Mouse (Mus musculus) natural killer cell, adult 2 months (primary cell): ENCODE measurements at regions not wholly inside any gene's neighbourhood (a gene's known extent, or its start where the extent isn't known, plus 50 kb on each side); places are given as distances from the start of the nearest gene placed in this dataset.

ENCODE experiments used
- DNase-seq, 2 experiments: peaks; one replicate each; pipeline ENCODE4 v3.0.0; 2022; ENCODE audit warnings: low spot score in 2 of 2

DNA sequence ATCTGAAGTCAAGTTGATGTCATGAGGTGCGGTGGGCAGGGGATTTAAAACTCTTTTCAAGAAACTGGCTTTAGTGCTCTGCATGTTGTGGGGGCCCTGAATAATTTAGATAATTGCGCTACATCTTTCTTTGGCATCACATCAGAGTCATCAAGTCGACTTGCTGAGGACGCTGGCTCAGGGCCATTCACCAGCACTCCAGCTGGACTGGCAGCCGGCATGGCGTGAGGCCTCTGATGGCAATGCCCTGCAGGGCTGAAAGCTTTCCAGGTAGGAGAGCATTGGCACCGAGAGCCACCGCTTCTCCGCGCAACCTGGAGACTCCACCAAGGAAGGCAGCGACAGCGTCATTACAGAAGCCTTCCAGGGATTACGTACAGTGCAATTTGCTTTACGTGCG lies 207.8 kb upstream of the Klf4 start:
- DNase-seq = no peak

DNA sequence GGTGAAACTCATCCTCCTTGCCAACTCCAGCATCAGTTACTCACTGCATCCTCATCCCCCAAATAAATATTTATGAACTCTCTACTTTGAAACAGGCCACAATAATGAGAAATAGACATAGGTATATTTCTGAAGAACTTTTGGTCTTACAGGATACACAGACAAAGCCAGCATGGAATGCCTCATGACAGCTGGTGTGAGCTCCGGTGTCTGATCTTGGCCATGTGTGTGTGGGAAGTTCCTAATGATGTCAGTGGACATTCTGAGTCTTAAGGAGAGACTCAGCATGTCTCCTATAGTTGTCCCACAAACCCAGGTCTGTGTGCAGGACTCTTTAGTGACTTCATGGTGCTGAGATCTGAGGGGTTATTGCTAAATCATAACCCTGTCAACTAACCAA lies 206.4 kb upstream of the Klf4 start:
- DNase-seq = no peak

DNA sequence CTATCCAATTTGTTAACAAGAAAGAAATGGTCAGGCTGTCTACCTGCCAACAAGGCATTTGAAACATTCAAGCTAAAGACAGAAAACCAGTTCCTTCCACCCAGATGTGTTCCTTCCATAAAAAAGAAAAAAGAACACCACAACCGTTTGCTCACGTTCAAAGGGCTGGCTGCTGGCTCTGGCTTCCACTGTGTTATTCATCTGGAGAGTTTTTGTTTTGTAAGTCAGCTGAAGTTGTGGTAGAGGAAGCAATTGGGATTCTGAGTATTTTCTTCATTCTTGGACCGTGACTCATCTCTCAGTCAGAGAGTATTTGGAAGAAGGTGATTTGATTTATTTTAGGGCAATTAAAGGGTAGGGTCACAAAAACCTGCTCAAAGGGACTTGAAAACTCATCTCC lies 203.2 kb upstream of the Klf4 start:
- DNase-seq = no peak

DNA sequence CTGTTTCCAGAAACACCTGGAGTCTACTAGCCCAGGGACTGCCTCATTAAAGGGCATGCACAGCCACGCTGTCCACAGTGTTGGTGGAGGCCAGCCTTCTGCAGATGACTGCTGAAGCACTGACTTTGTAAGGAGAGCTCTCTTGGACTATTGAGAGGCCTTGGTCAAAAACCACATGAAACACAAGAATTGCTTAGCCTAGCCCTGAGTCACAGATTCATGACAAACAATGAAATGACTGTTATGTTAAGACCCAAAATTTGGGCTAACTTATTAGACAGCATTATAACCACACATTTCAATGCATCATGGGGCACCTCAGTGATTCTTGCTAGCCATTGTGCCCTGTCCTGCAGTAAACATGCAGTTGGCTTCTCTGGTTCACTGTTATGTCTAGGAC lies 202.1 kb upstream of the Klf4 start:
- no peak for DNase-seq

DNA sequence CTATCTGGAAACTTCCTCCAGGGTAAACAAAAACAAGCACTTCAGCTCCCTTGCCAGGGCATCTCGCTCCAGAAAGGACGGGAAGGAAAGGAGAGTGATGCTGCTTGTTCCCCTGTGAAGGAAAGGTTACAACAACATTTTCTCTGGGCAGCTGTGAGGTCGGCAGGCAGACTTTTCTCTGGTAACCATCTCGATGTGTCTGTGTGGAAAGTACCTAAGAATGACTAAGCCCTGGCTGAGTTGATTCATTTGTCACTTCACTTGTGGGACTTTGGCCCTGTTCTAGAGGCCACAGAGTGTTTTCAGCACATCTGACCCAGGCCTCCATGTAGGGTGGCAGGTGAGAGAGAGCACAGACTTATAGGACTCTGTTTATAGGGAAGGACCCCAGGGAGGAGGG lies 201.0 kb upstream of the Klf4 start:
- no peak for DNase-seq

DNA sequence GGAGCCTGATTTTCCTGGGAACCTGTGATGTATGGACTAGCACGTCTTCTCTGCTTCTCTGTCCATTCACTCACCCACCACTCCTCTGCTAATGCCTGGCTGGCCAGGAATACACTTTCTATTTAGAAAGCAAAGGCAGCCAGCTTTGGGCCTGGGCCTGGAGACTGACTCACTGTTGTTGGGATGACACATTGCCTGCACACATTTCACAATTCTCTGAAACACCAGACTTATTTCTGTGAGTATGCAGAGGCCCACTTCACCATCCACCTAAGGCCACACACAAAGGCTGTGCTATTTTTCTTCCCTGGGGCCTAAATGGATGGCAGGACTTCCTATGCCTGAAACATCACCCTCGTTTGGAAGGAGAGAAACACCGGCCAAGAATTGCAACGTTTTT lies 199.7 kb upstream of the Klf4 start:
- no peak for DNase-seq

DNA sequence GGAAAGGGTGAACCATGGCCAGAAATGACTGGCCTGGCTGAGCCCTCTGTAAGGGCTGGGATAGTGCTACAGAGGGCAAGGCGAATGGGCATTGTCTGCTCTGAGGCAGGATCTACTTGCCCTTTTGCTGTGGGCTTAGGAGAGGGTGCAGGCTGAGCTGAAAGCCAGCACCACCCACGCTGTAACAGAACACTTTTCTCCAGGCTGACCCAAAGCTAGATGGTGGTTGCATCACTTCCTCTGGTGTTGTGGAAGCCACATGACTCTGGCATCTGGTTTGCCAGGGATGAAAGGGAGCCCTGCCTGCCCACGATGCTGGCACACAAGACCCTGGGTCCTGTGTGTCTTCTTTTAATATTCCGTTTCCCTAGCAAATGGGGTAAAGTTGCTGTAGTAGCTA lies 198.0 kb upstream of the Klf4 start:
- no peak for DNase-seq

DNA sequence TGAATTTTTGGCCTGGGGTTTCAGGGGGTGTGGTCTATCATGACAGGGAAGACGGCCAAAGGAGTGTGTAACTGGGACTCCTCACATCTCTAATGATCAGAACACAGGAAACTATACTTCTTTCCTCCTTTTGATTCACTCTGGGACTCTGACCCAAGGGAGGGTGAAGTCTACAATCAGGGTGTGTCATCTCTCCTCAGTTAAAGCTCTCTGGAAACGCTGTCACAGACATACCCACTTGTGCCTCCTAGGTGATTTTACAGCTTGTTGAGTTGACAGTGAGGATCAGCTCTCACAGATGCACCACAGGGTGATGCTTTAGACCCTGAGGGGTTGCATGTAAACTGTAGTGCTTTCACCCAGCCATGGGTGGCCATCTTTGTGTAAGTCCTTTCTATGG lies 194.9 kb upstream of the Klf4 start:
- DNase-seq = no peak

DNA sequence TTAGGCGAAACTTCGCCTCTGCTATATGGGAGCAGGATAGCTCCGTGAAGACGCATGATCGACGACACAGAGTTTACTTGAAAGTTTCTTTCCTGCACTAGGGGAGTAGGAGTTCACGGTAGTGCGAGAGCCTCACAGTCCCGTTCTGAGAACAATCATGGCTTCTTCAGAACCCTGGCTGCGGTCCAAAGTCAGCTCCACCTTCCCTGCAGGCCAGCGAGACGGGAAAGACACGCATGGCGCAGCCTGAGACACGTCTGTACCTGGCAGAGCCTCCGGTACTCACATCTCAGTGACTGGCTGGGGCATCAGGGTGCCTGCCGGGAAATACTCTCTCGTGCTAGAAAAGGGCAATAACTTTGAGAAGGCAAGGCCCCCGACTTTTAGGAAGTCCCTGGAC lies 193.8 kb upstream of the Klf4 start:
- DNase-seq = no peak

DNA sequence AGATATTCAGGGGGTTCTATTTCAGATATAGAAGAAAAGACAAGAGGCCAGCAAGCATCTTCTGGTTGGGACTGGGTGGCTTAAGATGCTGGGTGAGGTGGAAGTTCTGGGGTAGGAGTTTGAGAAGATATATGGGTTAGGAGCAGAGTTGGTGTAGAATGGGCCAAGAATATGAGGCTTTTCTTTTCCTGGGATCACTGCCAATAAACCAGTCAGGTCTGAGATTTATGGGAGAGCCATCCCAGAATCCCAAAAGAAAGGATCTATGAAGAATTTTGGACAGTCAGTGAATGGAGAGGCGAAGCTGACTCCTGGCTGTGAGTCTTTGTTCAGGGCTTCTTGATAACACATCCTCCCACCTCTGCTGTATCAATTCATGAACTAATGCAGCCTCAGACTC lies 192.0 kb upstream of the Klf4 start:
- no peak for DNase-seq

DNA sequence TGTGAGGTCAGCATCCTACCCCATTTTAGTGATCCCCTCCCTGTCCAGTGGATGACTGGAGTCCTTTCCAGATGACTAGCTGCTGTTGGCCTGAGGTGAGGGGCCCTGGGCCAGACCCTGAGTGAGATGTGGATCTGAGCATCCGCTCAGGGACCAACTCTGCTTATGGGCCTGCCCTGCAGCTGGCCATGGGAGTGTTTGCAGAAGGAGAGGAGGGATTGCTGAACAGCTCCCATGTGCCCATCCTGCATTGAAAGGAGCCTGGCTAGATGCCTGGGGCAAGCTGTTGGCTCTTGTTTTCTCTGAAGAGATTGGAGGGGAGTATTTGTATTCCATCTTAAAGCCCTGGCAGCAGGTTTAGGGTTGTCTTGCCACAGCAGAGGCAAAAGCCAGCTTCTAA lies 190.9 kb upstream of the Klf4 start:
- no peak for DNase-seq

DNA sequence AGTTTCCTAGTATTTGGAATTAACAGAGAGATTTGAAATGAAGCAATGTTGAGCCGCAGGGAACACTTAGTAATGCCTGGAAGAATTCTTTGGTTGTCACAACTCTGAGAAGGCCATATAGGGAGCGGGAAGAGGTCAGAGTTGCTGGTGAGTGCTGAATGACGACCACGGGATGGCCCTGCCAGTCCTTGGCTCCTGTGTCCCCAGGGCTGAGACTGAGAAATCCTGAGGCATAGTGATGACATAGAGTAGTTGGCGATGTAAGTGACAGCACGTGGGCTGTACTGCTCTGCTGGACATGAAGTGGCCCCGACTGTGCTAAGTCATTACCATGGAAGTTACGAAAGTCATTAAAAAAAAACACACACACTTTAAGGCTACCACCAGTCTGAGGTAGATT lies 190.1 kb upstream of the Klf4 start:
- no peak for DNase-seq

DNA sequence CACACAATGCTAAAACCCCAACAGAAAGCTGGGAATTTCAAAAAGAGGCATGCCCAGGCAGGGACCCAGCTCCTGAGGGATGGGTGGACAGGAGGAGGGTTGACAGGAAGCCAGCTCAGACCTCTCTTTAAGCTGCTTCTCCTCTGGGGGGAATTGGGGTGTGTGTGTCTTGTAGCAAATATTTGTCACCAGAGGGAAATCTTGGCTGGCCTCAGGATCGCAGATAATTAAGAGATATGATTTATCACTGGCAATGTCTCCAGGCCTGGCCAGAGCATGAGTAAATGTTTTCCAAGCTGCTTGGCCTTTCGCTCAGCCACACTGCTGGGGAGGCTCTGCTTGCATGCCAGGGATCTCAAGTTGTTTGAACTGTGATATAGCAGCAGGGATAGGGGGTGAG lies 189.6 kb upstream of the Klf4 start:
- no peak for DNase-seq

DNA sequence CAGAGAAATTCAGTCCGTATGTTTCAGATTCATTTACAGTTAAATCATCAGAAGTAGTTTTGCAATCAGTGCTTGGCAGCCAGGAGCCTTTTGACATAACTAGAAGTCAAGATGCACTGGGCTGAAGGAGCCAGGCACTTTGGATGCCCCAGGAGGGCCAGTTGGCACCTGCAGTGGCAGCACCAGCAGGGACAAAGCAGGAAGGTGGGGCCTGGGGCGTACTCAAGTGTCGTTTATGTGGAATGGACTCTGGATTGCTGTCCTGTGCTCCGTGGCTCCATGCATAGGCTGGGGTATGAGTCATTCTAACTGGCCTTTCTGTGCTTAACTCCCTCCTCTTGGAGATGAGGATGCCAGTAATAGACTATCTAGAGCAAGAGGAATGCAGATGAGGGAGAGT lies 186.2 kb upstream of the Klf4 start:
- DNase-seq = no peak

DNA sequence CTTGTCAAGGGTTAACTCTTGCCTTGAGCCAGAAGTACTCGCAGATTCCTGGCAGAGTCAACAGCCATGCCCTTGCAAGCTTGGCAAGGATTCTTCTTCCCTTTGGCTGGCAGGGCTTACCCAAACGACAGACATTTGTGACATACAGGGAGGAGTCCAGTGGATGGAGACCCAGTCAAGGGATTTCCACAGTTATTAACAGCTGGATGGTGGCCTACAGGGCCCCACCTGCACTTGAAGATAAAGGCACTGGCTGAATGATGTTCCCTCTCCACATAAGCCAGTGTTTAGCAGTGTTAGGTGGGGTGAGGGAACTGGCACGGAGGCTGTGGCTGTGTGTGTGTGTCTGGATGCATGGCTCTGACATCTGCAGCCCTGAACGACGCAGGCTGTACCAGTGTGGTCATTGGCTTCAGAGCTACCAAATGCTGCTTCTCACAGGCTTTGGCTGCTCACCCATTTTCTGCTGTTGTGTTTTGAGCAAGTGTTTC lies 183.9 kb upstream of the Klf4 start:
- DNase-seq = no peak

DNA sequence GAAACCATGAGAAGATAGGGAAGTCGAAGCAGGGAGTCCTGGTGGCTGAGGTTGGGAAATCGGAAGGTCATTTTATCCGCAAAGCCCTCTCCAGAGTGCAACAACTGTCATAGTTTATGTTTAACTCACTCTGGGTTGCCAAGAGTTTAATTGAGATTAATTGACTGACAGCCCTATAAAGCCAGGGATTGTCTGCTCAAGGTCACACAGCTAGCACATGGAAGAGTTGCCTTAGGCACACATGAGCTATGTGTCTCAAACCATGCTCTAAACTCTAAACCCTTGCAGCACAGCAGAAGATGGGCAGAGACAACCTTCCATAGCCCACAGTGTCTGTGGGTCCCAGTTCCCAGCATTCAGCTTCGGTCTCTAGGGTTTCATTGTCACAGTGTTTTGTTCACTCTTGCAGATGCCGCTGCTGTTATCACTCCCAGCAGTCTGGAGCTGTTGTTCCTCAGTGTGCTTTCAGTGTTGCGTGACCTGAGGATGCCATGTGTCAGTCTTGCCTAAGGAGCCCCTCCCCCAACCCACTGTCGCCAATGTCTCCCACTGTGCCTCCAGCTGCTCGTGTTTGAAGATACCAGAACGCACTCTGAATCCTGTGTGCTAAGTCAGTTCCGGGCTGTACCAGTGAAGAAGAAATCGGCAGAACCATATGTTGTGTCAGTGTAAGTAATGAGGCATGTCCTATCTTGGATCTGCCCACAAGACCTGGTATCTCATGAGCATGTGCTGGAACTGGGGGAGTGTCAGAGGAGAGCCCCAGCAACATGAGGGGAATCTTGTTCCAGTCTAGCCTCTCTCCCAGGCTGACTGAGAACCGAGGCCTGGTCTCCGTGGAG lies 179.5 kb upstream of the Klf4 start:
- DNase-seq = no peak

DNA sequence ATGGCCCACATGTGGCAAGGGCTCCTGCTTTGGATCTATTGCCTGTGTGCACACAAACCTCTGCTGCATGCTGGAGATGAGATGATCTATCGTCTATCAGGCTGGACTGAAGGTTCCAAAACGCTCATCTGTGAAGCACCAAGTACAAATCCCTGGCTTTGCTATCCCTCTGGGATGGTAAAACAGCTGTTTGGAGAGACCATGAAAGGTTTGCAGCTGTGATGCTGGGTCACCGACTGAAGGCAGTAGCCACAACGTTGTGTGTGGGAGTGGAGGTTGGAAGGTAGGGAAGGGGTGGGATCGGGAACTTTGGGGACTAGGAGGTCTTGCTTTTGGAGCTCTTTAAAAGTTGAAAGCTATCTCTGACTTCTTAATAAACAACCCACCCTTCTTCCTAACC lies 178.2 kb upstream of the Klf4 start:
- no peak for DNase-seq

DNA sequence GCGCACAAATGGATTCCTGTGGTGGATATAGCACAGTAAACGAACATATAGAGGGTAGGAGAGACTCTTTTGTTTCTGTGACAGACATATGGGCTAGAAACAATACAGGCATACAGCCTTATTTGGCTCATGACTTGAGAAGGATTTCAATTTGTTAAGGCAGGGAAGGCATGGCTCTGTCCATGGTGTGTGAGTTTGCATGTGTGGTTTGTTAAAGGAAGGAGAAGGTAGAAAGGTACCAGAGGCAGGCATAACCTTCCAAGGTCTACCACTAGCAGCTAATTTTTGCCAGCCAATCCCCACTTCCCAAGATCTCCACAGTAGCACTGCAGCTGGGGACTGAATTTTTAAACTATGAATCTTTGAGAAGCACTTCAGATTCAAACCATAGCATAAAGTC lies 176.5 kb upstream of the Klf4 start:
- no peak for DNase-seq

DNA sequence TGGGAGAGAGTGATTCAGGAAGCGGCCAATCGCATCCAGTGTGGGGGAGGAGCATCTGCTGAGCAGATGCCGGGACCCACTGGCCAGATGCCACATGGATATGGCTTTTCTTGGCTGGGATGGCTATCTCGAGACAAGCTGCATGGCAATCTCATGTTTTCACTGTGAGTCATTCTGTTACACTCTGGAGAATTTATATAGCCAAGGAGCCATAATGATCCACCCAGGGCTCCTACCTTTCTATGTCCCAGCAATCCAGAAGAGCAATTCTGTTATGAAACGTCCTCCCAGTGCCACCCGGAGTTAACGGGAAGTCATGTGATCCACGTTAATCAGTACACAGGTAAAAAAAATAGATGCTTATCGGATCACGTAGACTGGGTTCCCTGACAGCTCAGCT lies 175.7 kb upstream of the Klf4 start:
- no peak for DNase-seq

DNA sequence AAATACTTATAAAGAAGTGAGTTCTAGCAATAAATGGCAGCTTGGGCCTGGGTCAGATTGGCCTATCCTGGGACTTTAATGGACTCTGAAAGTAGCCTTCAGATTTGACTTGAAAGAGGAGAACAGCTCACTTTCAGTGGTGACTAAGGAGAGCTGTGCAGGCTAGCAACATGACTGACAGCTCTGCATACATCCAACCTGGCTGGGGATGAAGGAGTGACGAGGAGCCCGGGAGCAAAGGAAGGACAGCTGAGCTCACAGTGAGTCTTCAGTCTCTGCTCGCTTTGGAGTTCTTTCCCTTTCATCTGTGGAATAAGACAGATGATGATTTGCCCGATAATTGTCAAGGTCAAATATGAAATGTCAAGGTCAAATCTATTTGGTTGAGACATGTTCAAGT lies 172.7 kb upstream of the Klf4 start:
- no peak for DNase-seq

DNA sequence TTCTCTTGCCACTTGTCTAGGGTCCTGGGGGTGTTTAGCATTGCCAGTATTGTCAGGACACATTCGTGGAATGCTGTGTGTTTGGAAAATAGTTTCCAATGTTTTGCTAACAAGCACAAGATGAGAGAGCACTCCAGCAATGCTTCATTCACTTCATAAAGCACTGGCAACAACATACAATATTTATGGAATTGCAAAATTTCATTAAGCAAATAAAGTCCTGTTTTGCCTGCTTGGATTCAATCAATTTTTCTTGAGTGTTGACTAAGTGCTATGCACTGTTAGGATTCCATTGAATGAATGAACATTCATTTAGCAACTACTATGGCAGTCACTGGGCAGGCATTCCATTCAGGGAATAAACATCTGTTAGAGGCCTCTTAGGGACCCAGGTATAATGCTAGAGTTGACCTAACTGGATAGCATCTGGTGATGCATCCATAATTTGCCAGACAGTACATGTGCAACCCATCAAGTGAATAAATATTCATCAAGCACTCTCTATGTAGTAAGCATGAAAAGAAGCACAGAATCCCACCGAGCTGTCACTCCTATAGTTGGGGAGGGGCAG lies 171.2 kb upstream of the Klf4 start:
- no peak for DNase-seq

DNA sequence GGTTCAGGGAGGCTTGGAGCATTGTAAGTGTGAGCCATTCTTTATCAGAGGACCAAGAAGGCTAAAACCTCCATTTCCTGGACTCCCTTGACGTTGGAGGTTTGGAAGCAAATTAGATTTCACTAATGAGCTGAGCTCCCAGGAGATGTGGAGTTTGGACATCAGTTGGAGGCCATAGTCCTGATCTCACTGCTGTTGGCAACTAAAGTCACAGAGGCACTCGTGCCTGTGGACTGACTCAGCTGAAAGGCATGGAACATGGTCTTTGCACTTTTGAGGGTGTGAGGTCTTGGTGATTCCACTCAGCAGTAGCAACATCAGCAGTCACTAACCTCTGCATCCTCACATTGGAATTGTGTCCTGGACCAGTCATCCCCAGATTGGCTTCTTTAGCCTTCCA lies 169.1 kb upstream of the Klf4 start:
- DNase-seq = no peak

DNA sequence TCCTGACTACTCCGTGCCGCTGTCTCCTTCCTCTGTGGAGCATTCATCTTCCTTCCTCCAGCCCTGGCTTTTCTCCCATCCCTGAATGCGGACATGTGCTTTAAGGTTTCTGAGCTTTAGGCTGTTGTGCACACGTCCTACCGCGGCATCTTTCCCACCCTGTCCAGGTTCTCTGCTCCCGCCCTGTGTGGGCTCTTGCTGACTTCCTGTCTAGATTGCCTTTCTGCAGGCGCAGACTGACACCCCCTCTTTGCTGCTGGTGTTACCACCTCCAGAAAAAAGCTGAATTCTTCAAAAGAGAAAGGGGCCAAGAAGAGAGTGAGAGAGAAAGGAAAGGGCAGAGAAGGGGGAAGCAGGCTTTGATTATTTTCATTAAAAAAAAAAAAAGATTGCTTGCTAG lies 167.7 kb upstream of the Klf4 start:
- DNase-seq = no peak

DNA sequence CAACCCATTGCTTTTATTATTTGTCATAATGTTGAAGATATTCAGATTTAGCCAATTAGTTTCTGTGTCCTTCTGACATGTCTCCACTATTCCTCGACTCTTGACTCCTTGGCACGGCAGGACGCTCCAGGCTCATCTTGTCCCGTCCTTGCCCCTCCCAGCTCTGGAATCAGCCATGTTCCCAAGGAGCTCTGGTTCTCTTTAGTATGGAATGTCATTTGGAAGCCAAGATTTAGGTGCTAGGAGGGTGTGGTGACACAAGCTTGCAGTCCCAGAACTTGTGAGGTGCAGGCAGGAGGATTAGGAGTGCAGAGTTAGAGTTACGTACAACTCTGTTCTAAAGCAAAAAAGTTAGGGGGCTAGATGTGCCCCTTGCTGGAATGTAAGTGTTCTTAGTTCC lies 166.9 kb upstream of the Klf4 start:
- DNase-seq = no peak
